Mouse (Mus musculus) spleen, adult 2 months (tissue): ENCODE data around the gene Nnat.

ENCODE experiments used
- CTCF ChIP-seq: fragments of 200-500 bp; IDR thresholded peaks from 2 replicates; pipeline ENCODE4 v1.5.1; 2011; ENCODE audit warnings: mild to moderate bottlenecking, inconsistent platforms; ENCODE audit not compliant: insufficient read depth, insufficient read length, insufficient replicate concordance; ENCODE audit errors: extremely low read depth
- POLR2A ChIP-seq: fragments of 200-500 bp; IDR thresholded peaks from 2 replicates; pipeline ENCODE4 v1.6.1; 2011; ENCODE audit warnings: low read depth, low read length, inconsistent platforms

DNA sequence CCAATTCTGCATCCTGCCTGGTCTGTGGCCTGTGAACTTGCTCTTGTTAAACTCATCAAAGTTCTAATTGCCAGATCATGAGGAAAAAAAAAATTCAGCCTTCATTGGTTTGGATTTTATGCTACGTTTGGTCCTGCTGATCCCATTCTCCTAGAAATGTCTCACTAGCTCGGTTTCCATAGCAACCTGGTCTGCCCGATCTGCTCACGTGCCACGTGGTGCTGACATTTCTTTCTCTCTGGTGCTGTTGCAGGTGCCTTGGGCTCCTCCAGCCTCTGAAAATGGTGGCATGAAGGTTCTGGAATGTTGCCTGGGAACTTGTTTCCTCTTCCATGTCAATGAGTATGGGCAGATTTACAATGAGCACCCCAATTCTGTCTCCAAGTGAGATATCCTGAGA, 39.4 kb upstream of the Nnat start:
- TF ChIP-seq CTCF, result no peak
- no peak for TF ChIP-seq POLR2A
